Mouse (Mus musculus): ENCODE measurements at regions not wholly inside any gene's neighbourhood (a gene's known extent, or its start where the extent isn't known, plus 50 kb on each side); places are given as distances from the start of the nearest gene placed in this dataset.
A peak's percentile ranks its signal among the peaks of the same experiment; 100 is the strongest.

- DNase-seq, result no peak
Measured at GRCm38 (mm10) chr4:124542696-124543095, 67.9 kb downstream of the 3100002H09Rik start.

DNA sequence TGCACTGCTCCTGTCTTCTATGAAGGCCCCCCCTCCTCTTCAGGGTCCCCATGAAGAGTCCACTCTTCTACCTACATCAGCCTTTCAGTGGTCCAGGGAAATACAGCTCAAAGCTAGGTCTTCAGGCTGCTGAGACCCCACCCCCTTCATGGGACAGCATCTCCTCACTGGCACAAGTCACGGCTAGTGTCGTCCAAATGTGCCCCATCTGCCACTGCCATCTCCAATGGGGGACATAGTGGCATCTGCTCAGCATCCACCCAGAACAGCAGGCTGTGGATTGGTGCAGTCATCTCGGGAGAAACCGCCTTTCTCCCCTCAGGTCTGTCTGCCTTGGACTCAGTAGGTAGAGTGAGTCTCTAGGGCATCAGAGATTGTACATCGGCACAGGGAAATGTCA is 72.1 kb downstream of the 3100002H09Rik start:
- no peak for DNase-seq

- DNase-seq, result no peak
Measured at GRCm38 (mm10) chr4:124537681-124538080, 72.9 kb downstream of the 3100002H09Rik start.

DNA sequence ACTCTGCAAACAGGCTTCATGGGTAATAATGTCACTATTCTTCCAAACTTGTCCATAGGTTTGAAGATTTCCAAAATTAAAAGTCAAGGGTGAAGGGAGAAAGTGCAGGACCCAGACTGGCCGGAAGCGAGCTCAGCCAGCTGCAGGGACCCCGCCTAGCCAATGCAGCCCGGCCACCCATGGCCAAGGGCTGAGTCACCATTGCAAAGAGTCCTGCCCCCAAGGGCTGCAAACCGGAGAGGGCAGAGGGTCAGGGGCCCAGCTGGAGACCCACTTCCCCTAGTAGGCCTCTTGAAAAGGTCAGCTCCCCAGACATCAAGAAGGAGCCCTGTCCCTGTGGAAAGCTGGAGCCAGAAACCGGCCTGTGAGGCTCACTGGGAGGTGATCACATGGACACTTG is 77.0 kb downstream of the 3100002H09Rik start:
- no peak for DNase-seq

DNA sequence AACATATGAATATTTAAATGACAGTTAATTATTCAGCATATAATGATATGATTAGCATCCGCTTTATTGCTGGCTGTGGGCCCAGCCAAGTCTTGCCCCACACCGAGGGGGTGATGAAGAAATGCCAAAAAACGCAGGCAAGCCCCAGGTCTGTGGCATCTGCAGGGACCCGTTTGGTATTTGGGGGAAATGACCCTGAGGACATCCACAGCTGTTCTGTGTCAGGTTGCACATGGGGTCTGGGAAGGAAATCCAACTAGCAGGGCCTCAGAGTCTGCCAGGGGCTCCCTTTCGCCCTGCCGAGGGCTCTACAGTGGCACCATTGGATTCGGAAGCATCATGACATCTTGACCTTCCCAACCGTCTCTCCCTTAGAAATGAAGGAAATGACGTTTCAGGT is 80.0 kb downstream of the 3100002H09Rik start:
- no peak for DNase-seq

GRCm38 (mm10) chr4:124526822-124527221 is 83.8 kb downstream of the 3100002H09Rik start:
- DNase-seq, result peak; percentile 7

DNA sequence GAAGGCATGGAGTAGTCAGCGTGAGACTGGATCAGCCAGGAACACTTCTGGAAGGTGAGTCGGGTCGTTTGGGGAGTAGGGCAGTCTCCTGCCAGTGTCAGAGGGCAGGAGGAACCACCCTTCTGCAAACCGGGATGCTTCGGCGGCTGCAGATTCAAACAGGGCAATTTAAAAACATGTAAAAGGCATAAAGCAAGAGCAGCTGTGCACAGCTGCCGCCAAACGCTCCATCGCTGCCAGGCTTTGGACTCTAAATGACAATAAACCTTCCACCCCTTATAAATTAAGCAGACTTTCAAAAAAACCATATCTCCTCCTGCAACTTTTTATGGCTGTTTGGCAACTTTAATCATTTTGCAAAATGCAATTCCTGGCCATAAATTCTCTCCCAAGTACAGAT is 84.2 kb downstream of the 3100002H09Rik start:
- peak; percentile 3 for DNase-seq

- no peak for DNase-seq
Measured at GRCm38 (mm10) chr4:124520309-124520708, 90.3 kb downstream of the 3100002H09Rik start.

GRCm38 (mm10) chr4:124511761-124512160 is 98.8 kb downstream of the 3100002H09Rik start:
- no peak for DNase-seq

DNA sequence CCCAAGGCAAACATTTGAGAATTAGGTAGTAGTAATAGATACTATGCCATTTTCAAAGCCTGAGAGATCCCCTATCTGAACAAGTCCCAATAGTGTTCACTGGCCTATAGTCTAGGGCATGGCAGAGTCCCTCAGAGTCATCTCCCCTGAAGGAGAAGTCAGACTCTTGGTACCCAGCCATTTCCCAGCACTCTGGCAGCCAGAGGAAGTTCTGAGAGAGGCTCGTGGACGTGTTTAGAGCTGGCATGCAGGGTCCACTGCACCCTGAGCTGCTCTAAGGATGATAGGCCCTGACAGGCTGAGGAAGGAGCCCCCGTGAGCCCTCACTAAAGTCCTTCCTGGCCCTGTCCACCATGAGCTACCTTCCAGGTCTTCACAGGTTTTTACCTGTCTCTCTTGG is 99.8 kb downstream of the 3100002H09Rik start:
- DNase-seq, result no peak

DNA sequence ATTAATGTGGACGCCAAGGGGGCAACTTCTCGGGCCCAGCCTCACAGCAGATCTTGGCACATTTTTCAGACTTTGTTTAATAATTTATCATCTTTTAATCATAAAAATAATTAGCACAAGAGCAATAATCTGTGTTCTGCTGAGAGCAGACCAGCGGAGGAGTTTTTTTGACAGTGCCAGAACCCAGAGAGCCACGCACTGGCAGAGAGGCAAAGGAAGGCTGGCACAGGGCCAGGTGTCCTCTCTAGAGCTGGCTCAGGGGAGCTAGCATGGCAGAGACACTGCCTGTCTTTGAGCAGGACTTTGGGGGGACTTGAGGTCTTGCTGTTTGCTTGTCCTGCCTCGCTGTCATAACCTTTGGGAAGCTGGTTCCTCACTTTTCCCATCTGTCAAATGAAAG is 100.9 kb downstream of the 3100002H09Rik start:
- no peak for DNase-seq

GRCm38 (mm10) chr4:124506083-124506647 is 104.4 kb downstream of the 3100002H09Rik start:
- DNase-seq, result no peak

DNA sequence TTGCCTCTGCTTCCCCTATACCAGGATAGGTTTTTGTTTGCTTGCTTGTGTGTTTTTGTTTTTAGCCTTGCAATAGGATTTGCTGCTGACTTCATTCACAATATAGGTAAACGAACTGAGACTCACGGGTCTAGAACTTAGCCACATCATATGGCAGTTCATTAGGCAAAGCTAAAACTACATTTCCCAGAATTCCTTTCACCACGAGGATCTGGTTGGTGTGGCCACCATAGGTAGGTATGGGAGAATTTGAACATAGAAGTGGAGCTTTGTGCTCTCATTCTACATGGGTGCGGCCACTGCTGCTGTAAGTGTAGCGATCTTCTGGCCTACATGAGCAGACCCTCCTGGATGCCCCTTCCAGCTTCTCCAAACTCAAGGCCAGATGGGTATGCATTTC is 108.8 kb downstream of the 3100002H09Rik start:
- no peak for DNase-seq

GRCm38 (mm10) chr4:124498043-124498442 is 112.6 kb downstream of the 3100002H09Rik start:
- DNase-seq, result no peak

- DNase-seq, result no peak
Measured at GRCm38 (mm10) chr4:124485941-124486581, 124.5 kb downstream of the 3100002H09Rik start.

DNA sequence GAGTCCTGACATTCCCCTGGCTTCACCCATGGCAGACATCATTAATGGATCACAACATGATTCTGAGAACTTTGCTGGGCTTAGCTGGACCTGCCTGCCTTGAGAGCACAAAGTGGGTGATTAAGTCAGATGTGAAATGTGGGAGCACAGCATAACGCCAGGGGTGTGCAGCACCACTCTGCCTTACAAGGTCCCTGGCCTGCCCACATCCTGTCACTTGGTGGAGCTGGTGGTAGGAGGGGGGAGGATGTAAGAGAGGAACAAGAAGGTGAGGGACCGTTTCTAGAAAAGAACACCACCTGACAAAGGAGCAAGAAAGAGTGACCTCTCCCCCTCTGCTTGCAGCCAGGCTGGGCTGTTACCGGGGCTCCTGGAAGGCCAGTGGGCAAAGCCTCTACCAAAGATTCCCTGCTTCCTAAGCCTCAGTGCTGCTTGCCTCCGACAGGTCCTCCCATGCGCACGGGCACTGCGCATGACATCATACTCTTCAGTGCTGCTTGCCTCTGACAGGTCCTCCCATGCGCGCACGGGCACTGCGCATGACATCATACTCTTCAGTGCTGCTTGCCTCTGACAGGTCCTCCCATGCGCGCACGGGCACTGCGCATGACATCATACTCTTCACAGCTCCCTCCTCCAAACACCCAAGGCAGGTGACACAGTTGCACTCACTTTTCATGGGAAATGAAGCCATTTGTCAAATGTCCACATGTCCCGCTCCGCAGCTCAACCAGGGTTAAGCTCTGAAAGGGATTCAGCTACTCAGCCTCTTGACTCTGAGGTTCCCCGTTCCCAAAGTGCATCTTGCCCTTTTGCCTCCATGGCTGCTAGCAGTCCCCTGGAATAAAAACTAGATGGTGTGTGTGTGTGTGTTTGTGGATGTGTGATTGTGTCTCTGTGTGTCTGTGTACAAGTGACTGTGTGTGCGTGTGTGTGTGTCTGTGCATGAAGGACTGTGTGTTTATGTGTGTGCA is 125.7 kb downstream of the 3100002H09Rik start:
- no peak for DNase-seq

DNA sequence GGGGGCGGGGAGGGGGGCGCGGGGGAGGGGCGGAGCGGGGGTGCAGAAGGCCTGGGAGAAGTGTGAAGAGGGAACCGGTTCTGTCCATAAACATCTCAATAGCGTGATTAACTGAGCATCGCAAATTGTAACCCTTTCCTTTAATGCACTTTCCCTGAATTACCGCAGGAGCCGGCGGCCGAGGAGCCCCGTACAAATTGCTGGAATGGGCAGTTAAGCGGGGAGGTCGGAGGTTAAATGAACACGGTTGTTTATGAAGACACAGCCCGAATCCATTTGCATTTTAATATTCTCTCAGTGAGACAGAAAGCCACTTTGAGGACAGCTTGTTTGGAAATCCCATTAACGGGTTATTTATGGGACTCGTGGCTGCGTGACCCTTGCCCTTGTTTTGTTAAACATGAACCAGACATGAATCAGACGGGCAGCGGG is 132.7 kb downstream of the 3100002H09Rik start:
- DNase-seq, result peak; percentile 67

DNA sequence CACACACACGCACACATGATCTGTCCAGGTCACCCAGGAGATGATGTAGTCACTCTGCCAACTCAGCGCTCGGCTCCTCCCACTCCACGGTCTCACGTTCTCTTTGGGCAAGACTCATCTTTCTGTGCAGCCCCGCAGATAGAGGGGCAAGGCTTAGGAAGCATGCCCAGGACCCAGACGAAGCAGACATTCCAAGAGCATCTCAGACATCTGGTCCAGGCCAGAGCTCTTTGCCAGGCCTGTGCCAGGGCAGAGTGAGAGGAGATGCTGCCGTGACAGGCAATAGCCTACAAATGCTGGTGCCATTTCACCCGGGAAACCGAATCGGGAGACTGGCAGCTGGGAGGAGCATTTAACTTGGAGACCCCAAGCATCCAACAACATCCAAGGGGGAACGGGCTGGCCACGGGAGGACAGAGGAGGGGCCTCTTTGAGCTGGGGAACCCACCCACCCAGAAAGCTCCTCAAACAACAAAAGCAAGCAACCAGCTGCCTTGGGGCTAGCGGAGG is 133.2 kb downstream of the 3100002H09Rik start:
- DNase-seq, result no peak

DNA sequence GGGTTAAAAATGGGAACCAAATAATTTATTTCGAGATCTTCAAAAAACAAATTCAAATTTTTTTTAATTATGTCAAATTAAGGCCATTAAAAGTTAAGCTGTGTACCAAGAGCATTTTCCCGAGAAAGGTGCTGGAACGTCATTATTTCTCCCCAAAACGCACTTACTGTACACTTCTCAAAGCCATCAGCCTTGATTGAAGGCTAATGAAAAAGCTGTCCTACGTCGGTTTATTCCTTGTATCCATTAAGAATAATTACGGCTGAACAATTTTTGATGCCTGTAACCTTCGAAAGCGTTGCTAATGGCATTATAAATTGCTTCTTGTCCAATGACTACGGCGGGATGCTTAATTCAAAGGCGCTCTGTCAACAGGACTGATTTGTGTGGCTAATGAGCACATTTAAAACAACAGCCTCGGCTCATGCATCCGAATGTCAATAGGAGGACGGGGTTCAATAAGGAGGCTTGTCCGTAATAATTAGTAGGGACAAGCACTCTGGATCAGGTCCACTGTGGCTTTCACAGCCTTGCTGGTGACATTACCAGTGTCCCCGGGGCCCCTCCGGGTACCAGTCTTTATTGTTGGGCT is 145.3 kb downstream of the 3100002H09Rik start:
- no peak for DNase-seq

DNA sequence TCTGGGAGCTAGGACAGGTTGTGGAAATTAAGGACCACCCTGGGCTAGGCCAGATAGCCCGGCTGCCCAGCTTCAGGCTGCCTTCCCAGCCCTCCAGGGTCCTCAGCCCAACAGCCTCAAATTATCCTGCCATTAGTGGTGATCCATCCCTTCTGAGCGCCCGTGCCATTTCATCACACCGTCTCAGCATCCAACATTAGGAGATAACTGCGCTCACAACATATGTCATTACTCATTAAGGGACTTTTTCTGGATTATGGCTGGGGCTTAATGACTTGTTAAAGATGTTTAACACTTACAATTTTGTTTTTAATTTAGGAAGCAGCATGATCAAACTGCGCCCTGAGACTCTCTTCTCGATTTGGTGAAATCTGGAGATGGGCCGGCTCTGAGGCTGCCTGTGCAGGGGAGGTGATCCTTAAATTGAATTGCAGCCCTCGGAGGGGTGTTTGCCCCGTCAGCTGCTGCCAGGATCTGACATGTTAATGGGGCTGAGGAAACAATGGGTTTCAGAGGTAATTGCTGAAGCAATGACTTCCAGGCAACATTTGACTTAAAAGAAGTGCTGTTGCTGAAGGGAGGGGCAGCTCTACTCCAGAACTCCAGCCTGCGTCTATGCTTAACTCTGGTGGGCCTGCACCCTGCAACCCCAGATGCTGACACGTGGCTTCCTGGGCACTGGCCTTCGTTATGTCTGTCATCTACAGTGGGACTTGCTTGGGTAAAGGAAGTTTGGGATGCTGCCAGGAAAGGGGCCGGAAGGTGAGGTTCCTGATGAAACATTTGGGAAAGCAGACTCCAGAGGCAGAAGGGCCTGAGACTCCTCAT is 154.9 kb downstream of the 3100002H09Rik start:
- no peak for DNase-seq

DNA sequence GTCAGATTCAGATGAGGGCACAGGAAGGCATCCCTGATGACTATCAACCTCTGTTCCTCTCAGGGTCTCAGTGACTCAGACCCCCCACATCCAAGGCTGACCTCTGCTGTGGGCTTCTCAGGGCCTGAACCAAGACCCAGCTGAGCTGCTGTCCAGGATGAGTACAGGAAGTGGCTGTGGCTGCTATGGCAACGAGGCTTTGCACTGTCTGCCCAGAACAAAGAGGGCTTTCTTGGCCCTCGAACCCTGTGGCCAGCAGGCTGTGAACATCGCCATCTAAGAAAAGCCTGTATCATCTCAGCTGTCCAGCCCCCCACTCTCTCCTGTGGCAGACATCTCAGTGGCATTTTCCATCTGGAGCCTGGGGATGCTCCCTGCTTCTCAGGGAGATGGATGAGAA is 159.5 kb downstream of the 3100002H09Rik start:
- no peak for DNase-seq

GRCm38 (mm10) chr4:124446615-124447014 is 164.0 kb downstream of the 3100002H09Rik start:
- no peak for DNase-seq

All from kidney, adult 18-20 months (tissue).